Mouse (Mus musculus) C2C12 (cell line): ENCODE measurements around the gene Mia. TPM values are rescaled to one million over a fixed set of nuclear protein-coding genes. Genes with fewer than 3 reads are reported as not detected.

Experiments
- H3K27me3 ChIP-seq: one replicate; pipeline ENCODE4 v1.6.1; 2011; ENCODE audit not compliant: control insufficient read depth, insufficient read depth, insufficient read length
- H3K36me3 ChIP-seq: one replicate; pipeline ENCODE4 v1.6.1; 2011; ENCODE audit not compliant: control insufficient read depth, insufficient read depth
- H3K4me3 ChIP-seq: one replicate; pipeline ENCODE4 v1.5.1; 2011; ENCODE audit warnings: mild to moderate bottlenecking, control low read depth; ENCODE audit not compliant: poor library complexity, insufficient read depth, severe bottlenecking
- H3K79me2 ChIP-seq: one replicate; pipeline ENCODE4 v1.6.1; 2011; ENCODE audit not compliant: control insufficient read depth, insufficient read depth
- H3K79me3 ChIP-seq: one replicate; pipeline ENCODE4 v1.6.1; 2011; ENCODE audit warnings: low read depth, control low read depth
- H3ac ChIP-seq: one replicate; pipeline ENCODE3; 2011; ENCODE audit warnings: low read depth; ENCODE audit not compliant: control insufficient read depth, insufficient read length
- CEBPB ChIP-seq: IDR thresholded peaks from one replicate; pipeline ENCODE4 v1.6.1; 2011; ENCODE audit warnings: low read depth, mild to moderate bottlenecking, control low read depth, moderate library complexity
- CTCF ChIP-seq: IDR thresholded peaks from one replicate; pipeline ENCODE4 v1.5.1; 2011; ENCODE audit not compliant: control insufficient read depth, insufficient read depth, insufficient read length
- FOSL1 ChIP-seq: IDR thresholded peaks from one replicate; pipeline ENCODE4 v1.8.0; 2011; ENCODE audit warnings: mild to moderate bottlenecking, low read length; ENCODE audit not compliant: poor library complexity, insufficient read depth, severe bottlenecking
- MAX ChIP-seq: IDR thresholded peaks from one replicate; pipeline ENCODE4 v1.6.1; 2011; ENCODE audit warnings: mild to moderate bottlenecking, control low read depth
- MYOD1 ChIP-seq: IDR thresholded peaks from one replicate; pipeline ENCODE4 v1.6.1; 2011; ENCODE audit warnings: low read depth; ENCODE audit not compliant: control insufficient read depth, insufficient read length
- MYOG ChIP-seq: IDR thresholded peaks from one replicate; pipeline ENCODE4 v1.6.1; 2011; ENCODE audit not compliant: control insufficient read depth, insufficient read length; ENCODE audit errors: extremely low read depth
- USF1 ChIP-seq: IDR thresholded peaks from one replicate; pipeline ENCODE4 v1.6.1; 2011; ENCODE audit warnings: low read depth, mild to moderate bottlenecking, control low read depth, moderate library complexity
- polyA plus RNA-seq: library from polyadenylated mRNA; unstranded; fragments of >200 nt; fragmentation: generic; extraction: Trizol; gene quantifications from one replicate; pipeline ENCODE4 v1.2.1, GENCODE M21; 2012; ENCODE audit warnings: missing spikeins

Gene Mia
- polyA plus RNA-seq, 1 experiment: 0.26 TPM

DNA sequence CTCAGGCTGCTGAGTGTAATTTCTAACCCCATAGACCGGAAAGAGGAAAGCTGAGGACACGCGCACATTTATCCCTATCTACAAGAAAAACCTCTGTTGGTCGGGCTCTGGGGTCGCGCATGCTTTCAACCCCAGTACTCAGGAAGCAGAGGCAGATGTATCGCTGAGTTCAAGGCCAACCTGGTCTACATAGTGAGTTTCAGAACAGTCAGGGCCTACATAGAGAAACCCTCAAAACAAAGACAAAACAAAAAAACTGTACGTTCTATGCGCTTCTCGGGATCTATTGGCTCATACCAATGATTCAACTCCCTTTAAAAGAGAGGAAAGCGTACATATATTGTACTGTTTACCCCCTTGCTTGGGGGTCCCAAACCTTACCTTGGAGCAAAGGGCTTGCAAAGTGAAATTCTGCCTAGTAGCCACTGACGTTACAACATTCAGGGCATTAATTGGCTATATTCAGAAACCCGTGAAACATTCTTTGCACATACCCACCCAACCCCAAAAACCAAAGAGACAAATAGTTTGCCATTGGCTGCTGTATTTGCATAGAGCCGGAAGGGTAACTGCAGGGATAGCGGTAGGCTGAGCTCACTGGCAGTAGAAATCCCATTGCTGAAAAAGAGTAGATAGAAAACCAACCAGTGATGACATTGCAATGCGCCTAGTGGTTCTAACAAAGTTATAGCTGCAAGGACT lies 1.6 kb downstream of the Mia start:
- no peak overlapping the region for H3K4me3 ChIP-seq
- H3K36me3 ChIP-seq: peaks cover 4% of the 10 kb centered on the region
- TF ChIP-seq MYOG (no peak), FOSL1 (no peak)
- no peak overlapping the region for H3ac ChIP-seq
- no peaks in the 10 kb centered on the region for H3K79me2 ChIP-seq
- H3K27me3 ChIP-seq: no peaks in the 10 kb centered on the region
- no peaks in the 10 kb centered on the region for H3K79me3 ChIP-seq

DNA sequence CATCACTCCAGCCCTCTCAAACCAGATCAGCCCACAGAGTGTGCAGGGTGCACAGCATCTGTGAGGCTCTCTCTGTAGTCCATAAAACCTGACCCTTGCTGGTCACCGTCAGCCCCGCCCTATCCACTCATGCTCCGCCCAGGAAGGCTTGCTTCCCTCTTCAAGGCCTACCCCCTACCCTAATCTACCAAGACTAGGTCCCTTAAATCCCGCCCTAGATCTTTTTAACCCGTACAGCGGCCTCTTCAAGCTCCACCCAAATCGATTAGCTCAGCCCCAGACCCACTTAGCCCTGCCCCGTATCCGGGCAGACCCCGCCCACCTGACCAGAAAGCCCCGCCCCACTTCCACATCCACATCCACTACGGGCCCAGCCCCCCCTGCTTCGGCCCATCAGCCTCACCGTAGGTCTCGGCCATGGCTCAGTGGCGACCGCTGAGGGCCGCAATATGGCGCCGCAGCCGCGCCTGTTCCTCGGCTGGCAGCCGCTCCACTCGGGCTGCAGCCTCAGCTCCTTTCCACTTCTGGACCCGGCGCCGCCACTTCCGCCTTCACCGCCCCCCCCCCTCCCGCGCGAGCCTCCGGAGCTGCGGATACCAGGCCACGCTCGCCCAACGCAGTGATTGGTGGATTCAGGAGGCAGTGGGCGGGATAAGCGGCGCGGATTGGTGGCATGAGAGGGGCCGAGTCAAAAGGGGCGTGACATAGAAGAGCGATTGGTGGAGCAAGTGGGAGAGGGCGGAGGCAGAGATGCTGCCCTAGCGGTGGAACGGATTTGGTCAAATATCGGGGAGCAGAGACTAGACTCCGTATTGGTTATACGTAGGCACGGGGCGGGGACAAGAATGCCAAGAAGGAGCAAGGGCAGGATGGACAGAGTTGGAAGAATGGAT lies 2.4 kb downstream of the Mia start, which contains the start of gene Rab4b:
Gene Rab4b, minus strand, starts transcription at position 573 of the 893 bp plus-strand sequence.
- TF ChIP-seq FOSL1 (no peak), MYOD1 (no peak), CEBPB (no peak), CTCF (no peak), USF1 (no peak), MYOG (no peak), MAX (no peak)
- Histone ChIP-seq H3K4me3 (peak within 1 kb of the TSS; percentile 38), H3K27me3 (no peaks in the 10 kb centered on the region), H3ac (peak within 1 kb of the TSS; percentile 84), H3K79me3 (no peaks in the 10 kb centered on the region), H3K79me2 (no peaks in the 10 kb centered on the region), H3K36me3 (no peaks in the 10 kb centered on the region)

DNA sequence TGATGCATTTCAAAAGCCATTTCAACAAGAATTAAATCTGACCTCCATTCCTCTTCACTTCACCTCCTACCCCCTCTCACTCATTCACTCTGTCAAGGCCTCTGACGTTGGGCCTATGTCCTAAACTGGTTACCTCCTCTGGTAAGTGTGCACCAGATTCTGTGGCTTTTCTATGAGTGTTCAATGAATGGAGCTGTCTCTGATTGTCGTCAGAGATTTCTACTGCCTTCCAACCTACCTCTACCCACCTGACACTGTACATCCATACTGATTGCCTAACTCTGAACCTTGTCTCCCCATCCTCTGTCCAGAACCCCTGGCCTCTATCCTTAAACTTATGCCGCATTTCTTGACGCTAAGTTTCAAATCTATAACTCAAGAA lies 3.0 kb downstream of the Mia start:
- Histone ChIP-seq H3K79me3 (no peaks in the 10 kb centered on the region), H3K36me3 (no peaks in the 10 kb centered on the region), H3K79me2 (no peaks in the 10 kb centered on the region), H3K27me3 (no peaks in the 10 kb centered on the region), H3K4me3 (peak overlapping the region; percentile 38), H3ac (peak overlapping the region; percentile 22)
- TF ChIP-seq FOSL1: no peak
- no peak for TF ChIP-seq MYOG
- no peak for TF ChIP-seq CEBPB
- TF ChIP-seq MAX: no peak
- TF ChIP-seq MYOD1: no peak
- TF ChIP-seq CTCF: no peak
- TF ChIP-seq USF1: no peak

DNA sequence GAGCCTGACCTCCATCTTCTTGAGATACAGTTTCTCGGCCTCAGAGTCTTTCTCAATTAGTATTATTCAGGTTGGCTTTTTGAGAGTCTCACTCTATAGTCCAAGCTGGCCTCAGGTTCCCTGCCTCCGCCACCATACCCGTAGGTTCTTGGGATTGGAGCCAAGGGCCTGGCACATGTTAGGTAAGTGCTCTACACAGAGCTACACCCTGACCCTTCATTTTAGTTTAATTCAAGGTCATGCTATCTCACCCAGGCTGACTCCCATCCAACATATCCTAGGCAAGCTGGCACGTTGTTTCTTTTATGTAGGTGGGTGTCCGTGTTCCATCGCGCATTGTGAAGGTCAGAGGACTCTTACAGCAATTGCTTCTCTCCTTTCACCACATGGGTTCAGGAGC lies 6.1 kb downstream of the Mia start:
- no peak for TF ChIP-seq MAX
- TF ChIP-seq MYOG: no peak
- no peak for TF ChIP-seq FOSL1
- Histone ChIP-seq H3ac (no peak overlapping the region), H3K79me2 (no peaks in the 10 kb centered on the region), H3K36me3 (no peaks in the 10 kb centered on the region), H3K4me3 (no peak overlapping the region), H3K79me3 (no peaks in the 10 kb centered on the region), H3K27me3 (no peaks in the 10 kb centered on the region)

DNA sequence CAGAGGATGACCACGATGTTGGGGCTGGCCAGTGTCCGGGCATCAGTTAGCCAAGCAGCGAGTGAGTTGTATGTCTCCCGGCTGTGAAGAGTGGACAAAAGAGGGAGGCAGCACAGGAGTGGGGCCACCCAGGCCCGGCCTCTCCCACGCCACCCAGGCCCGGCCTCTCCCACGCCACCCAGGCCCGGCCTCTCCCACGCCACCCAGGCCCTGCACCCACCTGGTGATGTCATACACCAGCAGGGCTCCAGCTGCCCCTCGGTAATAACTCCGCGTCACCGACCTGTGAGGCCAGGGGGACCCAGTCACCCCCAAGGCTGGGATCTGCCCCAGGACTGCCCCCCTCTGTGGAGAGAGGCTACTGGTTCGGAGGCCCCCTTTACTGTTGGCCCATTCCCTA lies 6.5 kb downstream of the Mia start:
- H3K4me3 ChIP-seq: no peak overlapping the region
- TF ChIP-seq CEBPB (no peak), FOSL1 (no peak), MYOG (no peak), MAX (no peak), CTCF (no peak), MYOD1 (no peak)
- H3K36me3 ChIP-seq: no peaks in the 10 kb centered on the region
- no peaks in the 10 kb centered on the region for H3K79me3 ChIP-seq
- no peak overlapping the region for H3ac ChIP-seq
- no peaks in the 10 kb centered on the region for H3K79me2 ChIP-seq
- no peaks in the 10 kb centered on the region for H3K27me3 ChIP-seq

DNA sequence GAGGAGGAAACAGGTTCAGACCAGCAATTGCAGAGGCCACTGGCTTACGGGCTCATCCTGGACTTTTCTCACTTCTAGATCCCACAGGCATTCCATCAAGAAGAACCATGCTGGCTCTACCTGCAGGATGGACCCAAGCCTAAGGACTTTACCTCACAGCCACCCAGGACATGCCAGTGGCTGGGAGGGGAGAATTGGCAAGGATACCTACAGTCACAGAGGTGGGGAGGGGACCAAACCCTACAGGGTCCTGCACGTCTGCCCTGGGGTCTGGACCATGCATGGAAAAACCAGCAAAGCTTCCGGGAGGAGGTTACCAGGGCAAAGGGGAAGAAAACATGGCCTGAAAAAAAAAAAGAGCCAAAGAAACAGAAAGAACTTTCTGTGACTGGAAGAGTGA lies 10.0 kb downstream of the Mia start:
- Histone ChIP-seq H3K4me3 (no peak overlapping the region), H3ac (no peak overlapping the region), H3K36me3 (no peaks in the 10 kb centered on the region), H3K27me3 (no peaks in the 10 kb centered on the region), H3K79me2 (peaks cover 2% of the 10 kb centered on the region), H3K79me3 (no peaks in the 10 kb centered on the region)
- TF ChIP-seq CTCF (no peak), MYOG (no peak), MYOD1 (no peak)
